Mouse (Mus musculus) lung, adult 2 months (tissue): Measurements from ENCODE around the gene Pwwp2a. TPM values are rescaled to one million over a fixed set of nuclear protein-coding genes. Genes with fewer than 3 reads are reported as not detected.

ENCODE experiments used
- DNase-seq: peaks from one replicate; pipeline ENCODE4 v3.0.0; 2022
- H3K4me1 ChIP-seq: fragments of 200-500 bp; 2 replicates; pipeline ENCODE4 v1.6.1; 2011; ENCODE audit warnings: low read length; ENCODE audit not compliant: control insufficient read depth, insufficient read depth
- H3K4me3 ChIP-seq: fragments of 200-500 bp; replicated peaks from 2 replicates; pipeline ENCODE3; 2011; ENCODE audit warnings: low read depth, mild to moderate bottlenecking, control low read depth, low read length; ENCODE audit errors: extremely low read depth
- CTCF ChIP-seq: fragments of 200-500 bp; IDR thresholded peaks from 2 replicates; pipeline ENCODE4 v1.5.1; 2011; ENCODE audit warnings: mild to moderate bottlenecking, low read length, control low read depth; ENCODE audit not compliant: insufficient read depth
- POLR2A ChIP-seq: fragments of 200-500 bp; IDR thresholded peaks from 2 replicates; pipeline ENCODE4 v1.6.1; 2011; ENCODE audit warnings: low read depth, mild to moderate bottlenecking, control low read depth, low read length, borderline replicate concordance; ENCODE audit errors: extremely low read depth
- WGBS: fragments of 180-500 bp; shearing (Covaris S2); methylation state at CpG from one replicate; pipeline ENCODE4 v1.1.7; 2018; 5-methylcytosine and 5-hydroxymethylcytosine counted together
- polyA plus RNA-seq: library from polyadenylated mRNA; depleted of rRNA; stranded (reverse); fragments of >200 nt; gene quantifications from 2 replicates; pipeline ENCODE4 v1.2.3, GENCODE M21; 2012; rRNA removed

The Pwwp2a gene
- 10.6 and 16.0 TPM in 2 replicates for polyA plus RNA-seq

DNA sequence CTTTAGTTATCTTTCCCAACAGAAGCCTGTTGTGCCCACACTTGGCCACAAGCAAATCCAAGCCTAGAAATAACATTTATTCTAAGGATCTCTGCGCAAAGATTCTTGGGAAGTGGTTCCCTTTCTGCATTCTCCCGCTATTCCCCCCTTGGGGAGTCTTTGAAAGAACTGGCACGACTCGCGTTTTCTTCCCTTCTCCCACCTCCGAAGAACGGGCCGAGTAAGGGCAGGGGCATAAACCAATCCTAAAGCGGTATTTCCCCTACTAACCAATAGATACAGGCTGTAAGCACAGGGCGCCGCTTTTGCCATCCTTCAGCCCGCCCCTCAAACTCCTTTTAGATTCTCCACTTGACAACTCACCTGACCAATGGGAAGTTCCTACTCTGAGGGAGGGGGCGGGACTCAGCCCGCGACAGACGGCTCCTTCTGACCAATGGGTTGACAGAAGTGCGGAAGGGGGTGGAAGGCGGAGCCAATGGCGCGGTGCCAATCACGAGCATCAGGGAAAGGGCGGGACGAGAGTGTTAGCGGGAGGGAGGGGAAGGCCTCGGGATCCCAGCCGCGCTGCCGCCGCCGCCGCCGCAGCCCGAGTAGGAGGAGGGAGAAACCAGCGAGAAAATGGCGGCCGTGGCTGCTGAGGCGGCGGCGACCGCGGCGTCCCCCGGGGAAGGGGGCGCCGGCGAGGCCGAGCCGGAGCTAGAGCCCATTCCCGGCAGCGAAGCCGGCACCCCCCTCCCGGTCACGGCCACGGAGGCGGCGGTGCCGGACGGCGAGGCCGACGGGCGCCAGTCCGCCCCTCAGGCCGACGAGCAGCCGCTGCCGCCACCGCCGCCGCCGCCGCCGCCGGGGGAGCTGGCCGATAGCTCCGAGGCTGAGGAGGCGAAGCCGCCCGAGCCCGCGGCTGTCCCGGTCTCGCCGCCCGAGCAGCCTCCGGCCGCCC, at the start of gene Pwwp2a:
Gene Pwwp2a, plus strand, starts transcription at position 527 of the 943 bp plus-strand sequence.
- TF ChIP-seq POLR2A (peak; percentile 58; the same call in 1 of the 2 replicates), CTCF (no peak)
- DNase-seq: peak; percentile 98
- 1% methylated on average over 85 of the region's 87 CpGs for WGBS
- Histone ChIP-seq H3K4me3 (peak within 1 kb of the TSS; percentile 88), H3K4me1 (peaks cover 3% of the 10 kb centered on the region)

DNA sequence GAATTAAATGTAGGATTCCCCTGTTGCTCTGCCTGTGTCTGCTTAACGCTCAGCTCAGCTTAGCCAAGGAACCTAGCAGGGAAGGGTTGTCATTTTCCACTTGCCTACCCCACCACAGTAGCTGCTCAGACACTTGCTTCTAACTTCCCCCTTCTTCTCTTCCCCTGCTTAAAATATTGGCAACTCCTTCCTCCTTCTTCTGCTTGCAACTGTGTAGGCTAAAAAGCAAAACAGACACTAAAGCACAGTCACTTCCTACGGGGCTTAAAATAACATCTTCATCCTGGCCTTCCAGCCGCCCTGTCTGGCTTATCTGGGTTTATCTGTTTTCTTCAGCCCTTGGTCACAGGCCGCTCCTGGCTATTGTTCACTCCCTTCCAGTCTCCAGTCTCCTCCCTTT, 49.2 kb upstream of the Pwwp2a start:
- TF ChIP-seq CTCF: no peak
- TF ChIP-seq POLR2A: no peak
- no peak for DNase-seq
- no peak overlapping the region for H3K4me3 ChIP-seq

DNA sequence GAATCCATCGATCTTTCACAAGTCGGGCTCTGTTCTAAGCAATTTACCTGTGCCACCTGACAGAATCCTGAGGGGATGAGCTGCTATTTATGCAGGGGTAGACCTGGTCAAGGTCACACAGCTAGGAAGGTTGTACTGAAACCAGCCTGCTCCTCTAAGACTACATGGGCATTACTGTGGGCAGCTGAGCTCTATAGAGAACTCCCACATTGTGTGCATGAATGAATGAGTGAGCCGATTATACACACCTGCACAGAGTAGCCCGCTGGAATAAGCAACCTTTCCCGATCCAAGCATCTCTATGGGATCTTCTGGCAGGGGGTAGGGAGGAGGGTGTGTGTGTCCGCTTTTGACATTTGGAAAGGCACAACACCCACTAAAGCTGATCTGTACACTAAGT, 48.6 kb upstream of the Pwwp2a start:
- H3K4me3 ChIP-seq: no peak overlapping the region
- H3K4me1 ChIP-seq: peaks cover 5% of the 10 kb centered on the region
- no peak for DNase-seq
- TF ChIP-seq CTCF (no peak), POLR2A (no peak)
- 72% methylated on average over 6 of the region's 6 CpGs for WGBS

More for the DNA sequence above, 49.2 kb upstream of the Pwwp2a start:
- H3K4me1 ChIP-seq: peaks cover 5% of the 10 kb centered on the region
- 31% methylated on average over 4 of the region's 4 CpGs for WGBS

DNA sequence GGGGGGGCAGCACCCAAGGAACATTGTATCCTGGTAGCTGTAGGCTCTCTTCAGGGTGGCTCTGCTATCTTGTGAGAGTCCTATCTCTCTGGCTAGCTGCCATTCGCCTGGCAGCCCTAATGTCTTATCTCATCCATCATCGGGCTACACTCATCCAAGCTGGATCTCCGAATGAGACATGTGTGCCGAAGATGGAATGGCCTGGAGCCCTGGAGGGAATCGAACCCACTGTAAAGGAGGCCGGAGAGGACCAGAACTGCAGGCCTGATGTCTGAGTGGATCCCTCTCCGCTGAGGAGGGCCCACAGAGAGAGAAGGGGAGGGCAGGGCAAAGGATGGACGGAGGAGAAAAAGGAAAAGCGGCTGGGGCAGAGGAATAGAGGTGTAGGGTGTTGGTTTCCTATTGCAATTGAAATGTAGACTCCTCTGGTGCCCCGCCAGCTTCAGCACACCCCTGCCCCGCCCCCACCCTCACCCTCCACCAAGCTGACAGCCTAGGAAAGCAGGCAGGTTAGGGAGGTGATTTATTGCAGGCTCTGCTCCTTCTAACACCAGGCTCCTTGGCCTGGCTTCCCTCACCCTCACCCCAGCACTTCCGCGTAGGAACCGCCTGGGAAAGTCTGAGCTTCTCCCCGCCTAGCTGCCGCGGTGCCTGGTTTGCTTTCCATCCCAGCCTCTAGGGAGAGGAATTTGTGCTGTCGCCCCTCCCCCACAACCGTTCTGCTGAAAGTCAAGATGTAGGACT, 48.0 kb upstream of the Pwwp2a start:
- no peak overlapping the region for H3K4me3 ChIP-seq
- 16% methylated on average over 19 of the region's 19 CpGs for WGBS
- H3K4me1 ChIP-seq: peaks cover 5% of the 10 kb centered on the region
- TF ChIP-seq POLR2A (no peak), CTCF (no peak)
- DNase-seq: peak; percentile 35

GRCm38 (mm10) chr11:43636761-43637160, 45.0 kb upstream of the Pwwp2a start:
- no peak overlapping the region for H3K4me3 ChIP-seq
- 65% methylated on average over 4 of the region's 4 CpGs for WGBS
- TF ChIP-seq CTCF (no peak), POLR2A (no peak)

DNA sequence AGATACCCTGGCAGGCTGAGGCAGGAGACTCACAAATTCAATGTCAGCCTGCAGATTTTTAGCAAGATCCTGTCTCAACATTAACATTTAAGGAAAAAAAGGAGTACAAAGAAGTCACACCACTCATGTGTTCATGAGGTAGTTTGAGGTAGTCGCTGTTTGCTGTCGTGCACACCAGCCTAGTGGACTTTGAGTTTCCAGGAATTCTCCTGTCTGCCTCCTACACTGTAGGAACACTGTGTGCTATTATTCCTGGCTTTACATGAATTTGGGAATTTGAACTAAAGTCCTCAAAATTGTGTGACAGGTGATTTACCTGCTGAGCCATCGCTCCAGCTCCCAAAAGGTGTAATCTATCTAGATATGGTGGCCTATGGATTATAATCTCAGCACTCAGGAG, 43.3 kb upstream of the Pwwp2a start:
- WGBS: 92% methylated on average over 3 of the region's 3 CpGs
- peaks cover 7% of the 10 kb centered on the region; the same call in 1 of the 2 replicates for H3K4me1 ChIP-seq
- no peak for DNase-seq
- H3K4me3 ChIP-seq: no peak overlapping the region
- TF ChIP-seq POLR2A (no peak), CTCF (no peak)

More at GRCm38 (mm10) chr11:43636761-43637160, 45.0 kb upstream of the Pwwp2a start:
- DNase-seq: no peak
- H3K4me1 ChIP-seq: peaks cover 5% of the 10 kb centered on the region

- TF ChIP-seq CTCF (no peak), POLR2A (no peak)
- 2% methylated on average over 2 of the region's 2 CpGs for whole genome bisulfite sequencing
- DNase-seq: peak; percentile 81
- Histone ChIP-seq H3K4me1 (peaks cover 5% of the 10 kb centered on the region; the same call in 1 of the 2 replicates), H3K4me3 (no peak overlapping the region)
These were observed 38.6 kb upstream of the Pwwp2a start for GRCm38 (mm10) chr11:43643180-43643591.

DNA sequence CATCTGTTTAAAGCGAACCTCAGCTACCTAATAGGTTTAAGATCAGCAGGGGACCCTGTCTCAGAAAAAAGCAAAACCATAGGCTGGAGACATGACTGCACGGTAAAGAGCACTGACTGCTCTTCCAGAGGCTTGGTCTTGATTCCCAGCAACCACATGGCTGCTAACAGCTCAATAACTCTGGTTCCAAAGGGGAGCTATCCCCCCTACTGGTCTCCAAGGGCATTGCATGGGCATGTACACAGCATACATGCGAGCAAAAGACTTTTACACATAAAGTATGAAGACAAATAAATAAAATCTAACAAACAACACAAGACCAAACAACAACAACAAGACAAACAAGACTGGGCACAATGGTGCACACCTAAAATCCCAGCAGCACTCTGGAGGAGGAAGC, 36.5 kb upstream of the Pwwp2a start:
- no peak overlapping the region for H3K4me3 ChIP-seq
- 93% methylated on average over 3 of the region's 3 CpGs for WGBS
- no peak for DNase-seq
- peaks cover 5% of the 10 kb centered on the region; the same call in 1 of the 2 replicates for H3K4me1 ChIP-seq
- TF ChIP-seq CTCF: no peak
- TF ChIP-seq POLR2A: no peak

DNA sequence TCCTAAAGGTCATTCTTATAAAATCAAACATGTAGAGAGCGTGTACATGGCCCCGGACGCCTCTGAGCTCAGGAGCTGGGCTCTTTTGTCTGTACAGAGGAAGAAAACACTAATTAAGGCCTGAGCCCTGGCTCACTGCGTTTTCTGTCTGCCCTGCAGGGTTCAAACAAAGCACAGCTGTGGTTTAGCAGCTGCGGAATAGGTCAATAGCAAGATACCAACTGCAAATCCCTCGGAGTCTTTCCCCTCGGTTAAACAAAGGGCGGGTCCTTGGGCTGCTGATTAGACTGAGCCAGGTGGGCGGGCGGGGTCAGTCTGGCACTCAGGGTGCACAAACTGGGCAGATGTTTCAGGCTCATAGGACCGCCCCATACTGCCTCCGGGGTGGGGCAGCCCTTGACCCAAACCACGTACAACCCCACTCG, 28.7 kb upstream of the Pwwp2a start:
- TF ChIP-seq CTCF (no peak), POLR2A (no peak)
- DNase-seq: no peak
- WGBS: 58% methylated on average over 14 of the region's 14 CpGs
- no peak overlapping the region for H3K4me3 ChIP-seq
- H3K4me1 ChIP-seq: no peaks in the 10 kb centered on the region
